ENCODE assay signal across 26 mouse cellular contexts in the genomic region with DNA sequence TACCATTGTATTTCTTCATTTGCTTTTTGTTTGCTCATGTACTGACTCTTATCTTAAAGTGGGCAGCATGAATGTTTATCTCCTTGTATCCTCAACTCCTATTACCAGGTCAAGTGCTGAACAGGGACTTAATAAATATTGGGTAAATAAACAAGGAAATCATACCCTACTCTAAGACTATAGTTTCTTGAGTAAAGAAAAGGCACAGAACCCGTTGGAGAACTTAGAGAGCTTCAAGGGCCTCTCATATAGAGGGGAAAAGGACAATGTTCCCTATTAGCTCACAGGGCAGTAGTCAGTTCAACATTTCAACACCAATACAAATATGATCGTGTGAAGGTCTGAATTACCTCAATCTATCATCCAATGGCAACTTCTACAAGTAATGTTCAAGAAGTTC. TPM values are rescaled to one million over a fixed set of nuclear protein-coding genes. Genes with fewer than 3 reads are reported as not detected.
"Had no signal": no experiment of that assay in that cellular context is flagged by ENCODE, and none has a peak within 500 bp of the region (broad histone marks: within the 10 kb centered on the region; RNA-seq: fewer than 3 reads in every experiment).

No protein-coding gene starts in this region.

- H3K27me3 ChIP-seq: heart, embryonic 12.5 days; hindbrain, embryonic 12.5 days; intestine, embryonic 15.5 days; limb, embryonic 12.5 days had no signal

- H3K9me3 ChIP-seq: heart, embryonic 10.5 days; heart, embryonic 12.5 days; hindbrain, embryonic 10.5 days; hindbrain, embryonic 12.5 days; intestine, embryonic 15.5 days; limb, embryonic 10.5 days; limb, embryonic 12.5 days had no signal

- H3K27ac ChIP-seq: gastrocnemius, adult 2 months; heart, embryonic 10.5 days; hindbrain, embryonic 10.5 days; hindbrain, embryonic 12.5 days; hindbrain, embryonic 14.5 days; intestine, embryonic 15.5 days; left cerebral cortex, adult 2 months; limb, embryonic 10.5 days; limb, embryonic 12.5 days had no signal

- H3K4me1 ChIP-seq: heart, embryonic 10.5 days; heart, embryonic 12.5 days; hindbrain, embryonic 10.5 days; hindbrain, embryonic 12.5 days; intestine, embryonic 15.5 days; limb, embryonic 10.5 days; limb, embryonic 12.5 days had no signal

- DNase-seq: gastrocnemius, adult 2 months; gastrocnemius, postnatal 10 days; gastrocnemius, postnatal 25 days; heart, adult 18-20 months; heart, postnatal 10 days; heart, postnatal 4 days; kidney, adult 18-20 months; kidney, adult 8-10 months; kidney, postnatal 10 days; kidney, postnatal 25 days; kidney, postnatal 4 days; layer of hippocampus, adult 9-11 months; liver had no signal

- H3K4me3 ChIP-seq: gastrocnemius, adult 2 months; heart, embryonic 10.5 days; heart, embryonic 12.5 days; hindbrain, embryonic 10.5 days; hindbrain, embryonic 12.5 days; intestine, embryonic 15.5 days; left cerebral cortex, adult 2 months; limb, embryonic 10.5 days; limb, embryonic 12.5 days had no signal

- H3K9ac ChIP-seq: heart, embryonic 12.5 days; hindbrain, embryonic 12.5 days; hindbrain, embryonic 14.5 days; intestine, embryonic 15.5 days; limb, embryonic 12.5 days had no signal

- H3K36me3 ChIP-seq: heart, embryonic 10.5 days; heart, embryonic 12.5 days; hindbrain, embryonic 10.5 days; hindbrain, embryonic 12.5 days; intestine, embryonic 15.5 days; limb, embryonic 10.5 days; limb, embryonic 12.5 days had no signal

- H3K4me2 ChIP-seq: heart, embryonic 12.5 days; hindbrain, embryonic 12.5 days; hindbrain, embryonic 14.5 days; intestine, embryonic 15.5 days; limb, embryonic 12.5 days had no signal

- ATAC-seq: hindbrain, embryonic 16.5 days; inflammation-experienced regulatory T-cells, adult 6 months; intestine, embryonic 15.5 days; intestine, postnatal 0 days had no signal

RNA-seq across cellular contexts. Expression of a gene that starts 37.4 kb away (rescaled TPM):
- total RNA-seq: granulocyte monocyte progenitor cell, adult 5-6 weeks; heart, postnatal 10 days had no signal
